Mouse (Mus musculus): ENCODE results near the gene Col2a1. TPM values are rescaled to one million over a fixed set of nuclear protein-coding genes. Genes with fewer than 3 reads are reported as not detected.

The Col2a1 gene
- polyA plus RNA-seq, 1 experiment = not detected

DNA sequence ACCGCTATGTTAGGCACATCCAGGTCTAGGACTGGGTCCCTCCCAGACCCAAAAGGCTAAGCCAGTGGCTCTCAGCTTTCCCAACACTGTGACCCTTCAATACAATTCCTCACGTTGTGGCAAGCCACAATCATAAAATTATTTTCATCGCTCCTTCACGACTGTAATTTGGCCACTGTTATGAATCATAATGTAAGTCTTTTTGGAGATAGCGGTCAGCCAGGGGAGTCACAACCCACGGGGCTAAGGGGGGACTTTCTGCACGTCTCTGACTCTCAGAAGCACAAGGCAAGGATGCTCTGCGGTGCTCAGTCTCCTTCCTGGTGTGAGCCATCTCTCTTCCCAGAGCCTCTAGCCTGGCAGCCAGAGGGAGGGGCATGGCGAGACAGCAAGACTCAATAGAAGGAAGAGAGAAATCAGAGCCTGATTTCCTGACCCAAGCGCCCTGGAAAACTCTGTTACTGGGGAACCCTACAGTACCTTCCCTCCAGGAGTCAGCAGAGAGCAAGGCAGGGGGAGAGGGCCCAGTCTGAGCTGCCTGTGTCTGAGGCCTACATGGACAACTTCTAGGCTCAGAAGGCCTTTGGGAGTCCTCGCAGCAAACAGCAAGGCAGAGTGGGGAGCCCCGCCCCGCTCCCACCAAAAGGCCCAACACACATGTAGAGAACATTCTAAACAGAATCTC, 12.3 kb downstream of the Col2a1 start:
- Histone ChIP-seq H3K27ac (ENCODE audit: insufficient read depth, low read depth, low read length) (no peak overlapping the region), H3K4me3 (ENCODE audit: insufficient read depth, low read depth, low read length) (no peak overlapping the region), H3K36me3 (ENCODE audit: control insufficient read depth, insufficient read depth, low read length) (no peaks in the 10 kb centered on the region), H3K27me3 (replicated peaks; ENCODE audit: control insufficient read depth, insufficient read depth, low read length) (no peaks in the 10 kb centered on the region), H3K4me1 (ENCODE audit: control insufficient read depth, insufficient read depth, low read length) (no peaks in the 10 kb centered on the region)
- TF ChIP-seq POLR2A (IDR thresholded peaks at IDR 0.05; ENCODE audit: low read depth, low read length) = no peak
- TF ChIP-seq CTCF (conservative IDR thresholded peaks at IDR 0.05; ENCODE audit: insufficient read depth, insufficient read length, low read depth, low read length) = no peak
- no peak for DNase-seq
- 70% methylated on average over 13 of the region's 13 CpGs for WGBS

DNA sequence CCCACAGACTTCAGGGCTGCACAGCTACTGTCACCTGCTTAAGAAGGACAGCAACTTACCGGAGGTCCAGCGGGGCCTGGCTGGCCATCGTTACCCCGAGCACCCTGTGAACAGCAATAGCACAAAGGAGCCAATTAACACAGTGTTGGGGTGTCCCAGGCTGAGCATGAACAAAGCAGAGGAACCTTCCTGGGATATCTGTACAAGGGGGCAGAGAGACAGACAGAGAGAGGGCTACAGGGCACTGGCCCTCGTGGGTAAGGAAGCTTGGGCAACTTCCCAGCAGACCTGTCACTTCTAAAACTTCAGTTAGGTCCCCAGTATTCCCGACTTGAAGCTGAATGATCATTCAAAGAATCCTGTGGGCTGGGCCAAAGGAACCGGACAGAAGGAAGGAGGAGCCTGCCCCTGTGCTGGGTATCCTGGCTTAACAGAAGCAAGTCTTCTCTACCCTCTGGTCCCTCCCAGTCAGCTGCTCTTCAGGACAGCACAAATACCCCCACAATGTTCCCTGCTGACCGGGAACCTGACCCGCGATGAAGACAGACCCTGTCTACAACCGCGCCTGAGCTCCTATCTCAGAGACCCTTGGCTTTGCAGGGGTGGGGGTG, 13.1 kb downstream of the Col2a1 start:
- 63% methylated on average over 12 of the region's 12 CpGs for WGBS
- Histone ChIP-seq H3K4me1 (ENCODE audit: control insufficient read depth, insufficient read depth, low read length) (no peaks in the 10 kb centered on the region), H3K36me3 (ENCODE audit: control insufficient read depth, insufficient read depth, low read length) (no peaks in the 10 kb centered on the region), H3K4me3 (ENCODE audit: insufficient read depth, low read depth, low read length) (no peak overlapping the region), H3K27ac (ENCODE audit: insufficient read depth, low read depth, low read length) (no peak overlapping the region), H3K27me3 (replicated peaks; ENCODE audit: control insufficient read depth, insufficient read depth, low read length) (no peaks in the 10 kb centered on the region)
- DNase-seq = no peak
- no peak for TF ChIP-seq CTCF (conservative IDR thresholded peaks at IDR 0.05; ENCODE audit: insufficient read depth, insufficient read length, low read depth, low read length)
- TF ChIP-seq POLR2A (IDR thresholded peaks at IDR 0.05; ENCODE audit: low read depth, low read length) = no peak

- H3K4me1 ChIP-seq (ENCODE audit: control insufficient read depth, insufficient read depth, low read length) = no peaks in the 10 kb centered on the region
- no peak overlapping the region for H3K4me3 ChIP-seq (ENCODE audit: insufficient read depth, low read depth, low read length)
- TF ChIP-seq CTCF (conservative IDR thresholded peaks at IDR 0.05; ENCODE audit: insufficient read depth, insufficient read length, low read depth, low read length) (no peak), POLR2A (IDR thresholded peaks at IDR 0.05; ENCODE audit: low read depth, low read length) (no peak)
- H3K36me3 ChIP-seq (ENCODE audit: control insufficient read depth, insufficient read depth, low read length) = no peaks in the 10 kb centered on the region
- no peak overlapping the region for H3K27ac ChIP-seq (ENCODE audit: insufficient read depth, low read depth, low read length)
- no peak for DNase-seq
- 46% methylated on average over 4 of the region's 4 CpGs for WGBS
- no peaks in the 10 kb centered on the region for H3K27me3 ChIP-seq (replicated peaks; ENCODE audit: control insufficient read depth, insufficient read depth, low read length)
Observed at GRCm38 (mm10) chr15:97990721-97991120, 13.8 kb downstream of the Col2a1 start.

GRCm38 (mm10) chr15:97990124-97990523, 14.4 kb downstream of the Col2a1 start:
- TF ChIP-seq POLR2A (IDR thresholded peaks at IDR 0.05; ENCODE audit: low read depth, low read length) = no peak
- no peak for TF ChIP-seq CTCF (conservative IDR thresholded peaks at IDR 0.05; ENCODE audit: insufficient read depth, insufficient read length, low read depth, low read length)
- DNase-seq = no peak
- Histone ChIP-seq H3K27ac (ENCODE audit: insufficient read depth, low read depth, low read length) (no peak overlapping the region), H3K4me1 (ENCODE audit: control insufficient read depth, insufficient read depth, low read length) (no peaks in the 10 kb centered on the region), H3K27me3 (replicated peaks; ENCODE audit: control insufficient read depth, insufficient read depth, low read length) (no peaks in the 10 kb centered on the region), H3K4me3 (ENCODE audit: insufficient read depth, low read depth, low read length) (no peak overlapping the region), H3K36me3 (ENCODE audit: control insufficient read depth, insufficient read depth, low read length) (no peaks in the 10 kb centered on the region)
- WGBS = 18% methylated on average over 6 of the region's 6 CpGs

DNA sequence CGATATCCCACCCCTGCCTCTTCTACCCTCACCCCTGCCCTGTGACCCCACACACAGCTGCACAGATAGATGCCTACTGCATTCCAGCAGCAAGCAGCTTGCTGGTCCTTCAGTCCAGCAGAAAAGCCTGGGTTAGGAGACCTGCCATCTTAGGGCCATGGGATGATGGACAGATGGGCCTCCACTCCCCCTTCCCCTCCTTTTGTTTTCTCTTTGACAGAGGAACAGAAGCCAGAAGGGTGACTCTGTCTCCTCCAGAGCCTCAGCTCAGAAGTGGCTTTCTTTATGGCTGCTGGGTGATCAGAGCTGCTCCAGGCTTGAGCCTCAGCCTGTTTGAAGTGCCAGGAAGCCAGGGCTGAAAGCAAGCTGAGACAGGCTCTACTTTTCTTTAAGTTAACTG, 15.0 kb downstream of the Col2a1 start:
- no peak overlapping the region for H3K27ac ChIP-seq (ENCODE audit: insufficient read depth, low read depth, low read length)
- DNase-seq = no peak
- no peaks in the 10 kb centered on the region for H3K4me1 ChIP-seq (ENCODE audit: control insufficient read depth, insufficient read depth, low read length)
- no peaks in the 10 kb centered on the region for H3K27me3 ChIP-seq (replicated peaks; ENCODE audit: control insufficient read depth, insufficient read depth, low read length)
- WGBS = 62% methylated on average over 1 of the region's 1 CpGs
- H3K4me3 ChIP-seq (ENCODE audit: insufficient read depth, low read depth, low read length) = no peak overlapping the region
- TF ChIP-seq CTCF (conservative IDR thresholded peaks at IDR 0.05; ENCODE audit: insufficient read depth, insufficient read length, low read depth, low read length) (no peak), POLR2A (IDR thresholded peaks at IDR 0.05; ENCODE audit: low read depth, low read length) (no peak)
- H3K36me3 ChIP-seq (ENCODE audit: control insufficient read depth, insufficient read depth, low read length) = no peaks in the 10 kb centered on the region

- no peak for DNase-seq
- H3K4me3 ChIP-seq (ENCODE audit: insufficient read depth, low read depth, low read length) = no peak overlapping the region
- no peak overlapping the region for H3K27ac ChIP-seq (ENCODE audit: insufficient read depth, low read depth, low read length)
- H3K27me3 ChIP-seq (replicated peaks; ENCODE audit: control insufficient read depth, insufficient read depth, low read length) = no peaks in the 10 kb centered on the region
- H3K36me3 ChIP-seq (ENCODE audit: control insufficient read depth, insufficient read depth, low read length) = no peaks in the 10 kb centered on the region
- no peaks in the 10 kb centered on the region for H3K4me1 ChIP-seq (ENCODE audit: control insufficient read depth, insufficient read depth, low read length)
- TF ChIP-seq CTCF (conservative IDR thresholded peaks at IDR 0.05; ENCODE audit: insufficient read depth, insufficient read length, low read depth, low read length) = no peak
- no peak for TF ChIP-seq POLR2A (IDR thresholded peaks at IDR 0.05; ENCODE audit: low read depth, low read length)
- WGBS = 88% methylated on average over 6 of the region's 6 CpGs
Observed at GRCm38 (mm10) chr15:97981560-97981959, 22.9 kb downstream of the Col2a1 start.

DNA sequence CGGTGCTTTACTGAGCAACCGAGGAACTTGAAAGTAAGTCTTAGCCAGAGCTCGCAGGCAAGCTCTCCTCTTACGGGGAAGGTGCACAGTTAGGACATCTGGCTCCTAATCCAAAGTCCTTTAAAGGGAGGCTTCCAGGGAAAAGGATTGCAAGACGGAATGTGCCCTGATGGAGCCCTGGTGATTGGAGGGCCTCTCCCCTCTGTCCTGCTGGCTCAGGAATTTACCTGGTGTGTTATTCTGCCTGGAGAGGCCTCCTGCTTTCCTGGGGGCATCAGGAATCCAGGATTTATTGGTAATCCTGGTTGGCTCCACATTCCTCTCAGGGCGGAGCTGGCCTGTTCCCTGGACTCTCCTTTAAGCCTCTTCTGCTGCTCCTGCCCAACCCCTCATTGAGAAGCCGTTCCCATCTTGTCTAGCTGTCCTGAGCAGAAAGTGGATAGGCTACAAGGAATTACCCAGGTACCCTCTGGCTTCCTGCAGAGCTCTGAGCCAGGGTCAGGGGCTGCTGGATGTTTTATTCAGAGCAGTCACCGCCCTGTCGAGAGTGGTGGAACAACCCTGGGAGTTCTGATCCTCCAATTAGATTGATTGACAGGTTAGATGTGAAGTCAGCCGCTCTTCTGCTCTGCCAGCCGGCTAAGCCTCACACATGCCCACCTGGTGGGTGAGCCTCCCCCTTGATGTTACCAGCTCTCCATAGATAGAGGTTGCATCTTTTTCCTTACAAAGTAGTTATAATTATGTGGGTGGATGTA, 31.1 kb downstream of the Col2a1 start:
- Histone ChIP-seq H3K36me3 (ENCODE audit: control insufficient read depth, insufficient read depth, low read length) (no peaks in the 10 kb centered on the region), H3K27me3 (replicated peaks; ENCODE audit: control insufficient read depth, insufficient read depth, low read length) (no peaks in the 10 kb centered on the region), H3K4me3 (ENCODE audit: insufficient read depth, low read depth, low read length) (no peak overlapping the region), H3K27ac (ENCODE audit: insufficient read depth, low read depth, low read length) (no peak overlapping the region), H3K4me1 (ENCODE audit: control insufficient read depth, insufficient read depth, low read length) (no peaks in the 10 kb centered on the region; the same call in 1 of the 2 replicates)
- WGBS = 51% methylated on average over 11 of the region's 11 CpGs
- no peak for DNase-seq
- no peak for TF ChIP-seq CTCF (conservative IDR thresholded peaks at IDR 0.05; ENCODE audit: insufficient read depth, insufficient read length, low read depth, low read length)
- TF ChIP-seq POLR2A (IDR thresholded peaks at IDR 0.05; ENCODE audit: low read depth, low read length) = no peak

All from kidney, adult 2 months (tissue).